10 mouse cellular contexts compared by ENCODE assay signal in the genomic region with DNA sequence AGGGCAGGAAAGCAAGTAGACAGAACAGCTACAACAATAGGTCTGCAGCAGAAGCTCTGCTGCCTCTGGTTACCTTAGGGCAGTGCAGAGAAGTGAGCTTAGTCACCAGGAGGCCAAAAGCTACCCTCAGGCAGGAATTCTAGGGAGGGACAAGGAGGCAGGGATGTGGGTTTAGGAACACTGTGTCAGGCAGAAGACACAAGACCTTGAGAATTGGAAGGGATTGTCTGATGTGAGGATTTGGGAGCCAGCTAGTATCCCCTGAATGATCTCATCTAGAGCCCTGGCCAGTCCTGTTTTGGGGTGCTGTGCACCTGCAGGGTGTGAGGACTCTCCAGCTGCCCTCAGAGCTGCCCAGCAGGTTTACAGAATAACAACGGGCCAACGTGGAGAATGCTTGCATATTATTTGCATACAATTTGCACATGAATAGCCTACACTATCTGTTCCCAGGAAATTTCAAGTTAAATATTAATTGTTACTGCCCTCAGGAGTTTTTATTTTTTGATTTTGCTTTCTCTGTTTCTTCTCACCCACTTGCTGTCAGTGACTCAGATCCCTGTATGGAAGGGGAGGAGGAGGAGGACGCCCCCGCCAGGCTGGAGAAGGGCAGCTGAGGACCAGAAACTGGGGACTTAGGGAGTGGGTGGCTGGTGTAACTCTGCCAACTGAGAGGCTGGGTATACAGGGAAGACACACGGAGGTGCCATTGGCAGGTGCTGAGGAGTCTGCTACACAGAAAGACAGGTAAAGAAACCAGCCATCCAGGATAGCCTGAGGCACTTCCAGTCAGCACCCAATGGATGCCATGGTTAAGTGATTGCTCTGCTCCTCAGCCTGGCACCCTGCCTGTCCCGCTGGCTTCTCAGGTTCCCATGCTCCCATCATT.
DNase-seq lines count a peak whose midpoint lies in the region; TF ChIP-seq lines count a peak whose summit lies in the region.
"Had no signal": no experiment of that assay in that cellular context is flagged by ENCODE, and none has a peak within 500 bp of the region (broad histone marks: within the 10 kb centered on the region; RNA-seq: fewer than 3 reads in every experiment).

No protein-coding gene starts in this region.

- H3K27ac ChIP-seq in layer of hippocampus, adult 2 months = peak overlapping the region; percentile 74

- TF ChIP-seq CTCF in layer of hippocampus, adult 2 months (conservative IDR thresholded peaks at IDR 0.05) = no peak

- no peak overlapping the region for H3K4me3 ChIP-seq in layer of hippocampus, adult 2 months

- DNase-seq in layer of hippocampus, adult 2 months (ENCODE audit: low spot score in 2 of 2) = peak; percentile 53 to 72
- no peak for DNase-seq in layer of hippocampus, postnatal 25 days (ENCODE audit: extremely low spot score in 1 of 2, low spot score in 1 of 2)
- DNase-seq in frontal cortex, postnatal 36 days (ENCODE audit: low spot score in 2 of 2) = peak; percentile 74 to 80
- peak; percentile 42 to 45 for DNase-seq in layer of hippocampus, postnatal 36 days
- DNase-seq in right cerebral cortex, postnatal 14 days = peak; percentile 69
- no peak for DNase-seq in cerebellum, adult 11-12 months
- no peak for DNase-seq in cerebellum, adult 11 months
- no peak for DNase-seq in lung, postnatal 25 days (ENCODE audit: low spot score)
- DNase-seq: adrenal gland, adult 2 months; cerebellum, postnatal 25 days had no signal

Comparison
In these comparisons a context has a peak if more than half of its experiments do, and no peak if none do; other contexts are left out.
1. DNase-seq: peak in layer of hippocampus, adult 2 months (2 of 2), frontal cortex, postnatal 36 days (2 of 2), layer of hippocampus, postnatal 36 days (2 of 2) and right cerebral cortex, postnatal 14 days (single experiment); none in layer of hippocampus, postnatal 25 days (0 of 2), cerebellum, adult 11-12 months (single experiment), cerebellum, adult 11 months (single experiment) and lung, postnatal 25 days (single experiment).